Mouse (Mus musculus): ENCODE measurements at regions not wholly inside any gene's neighbourhood (a gene's known extent, or its start where the extent isn't known, plus 50 kb on each side); places are given as distances from the start of the nearest gene placed in this dataset.

DNA sequence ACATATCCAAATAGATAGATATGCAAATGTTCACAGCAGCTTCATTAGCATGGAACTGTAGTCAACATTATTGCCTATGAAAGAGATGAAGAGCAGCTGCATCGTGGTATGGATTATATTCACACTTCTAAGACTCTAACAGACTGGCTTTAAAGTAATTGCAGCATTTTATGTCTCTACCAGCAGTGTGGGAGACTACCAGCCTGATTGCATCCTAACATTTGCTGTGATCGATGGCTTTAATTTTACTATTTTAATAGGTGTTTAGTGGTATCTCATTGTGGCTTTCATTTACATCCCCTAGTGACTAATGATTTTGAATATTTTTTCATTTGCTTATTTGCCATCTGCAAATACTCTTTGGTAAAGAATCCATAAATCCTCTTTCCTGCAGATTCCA, 574.1 kb downstream of the Ccdc50 start:
- 33% methylated on average over 2 of the region's 2 CpGs for WGBS
- Histone ChIP-seq H3K4me3 (ENCODE audit: low read depth, low read length) (no peak overlapping the region), H3K27me3 (ENCODE audit: control insufficient read depth, insufficient read depth, low read length) (no peaks in the 10 kb centered on the region), H3K4me1 (ENCODE audit: control insufficient read depth, insufficient read depth, low read length) (no peaks in the 10 kb centered on the region), H3K36me3 (ENCODE audit: control insufficient read depth, insufficient read depth, low read length) (no peaks in the 10 kb centered on the region), H3K27ac (ENCODE audit: low read depth, low read length) (no peak overlapping the region), H3K9ac (replicated peaks; ENCODE audit: low read depth, low read length) (no peak overlapping the region), H3K9me3 (ENCODE audit: control insufficient read depth, low read length) (no peaks in the 10 kb centered on the region), H3K4me2 (ENCODE audit: low read depth, low read length) (no peak overlapping the region)
- peak; percentile 96 for ATAC-seq (ENCODE audit: low read depth)

DNA sequence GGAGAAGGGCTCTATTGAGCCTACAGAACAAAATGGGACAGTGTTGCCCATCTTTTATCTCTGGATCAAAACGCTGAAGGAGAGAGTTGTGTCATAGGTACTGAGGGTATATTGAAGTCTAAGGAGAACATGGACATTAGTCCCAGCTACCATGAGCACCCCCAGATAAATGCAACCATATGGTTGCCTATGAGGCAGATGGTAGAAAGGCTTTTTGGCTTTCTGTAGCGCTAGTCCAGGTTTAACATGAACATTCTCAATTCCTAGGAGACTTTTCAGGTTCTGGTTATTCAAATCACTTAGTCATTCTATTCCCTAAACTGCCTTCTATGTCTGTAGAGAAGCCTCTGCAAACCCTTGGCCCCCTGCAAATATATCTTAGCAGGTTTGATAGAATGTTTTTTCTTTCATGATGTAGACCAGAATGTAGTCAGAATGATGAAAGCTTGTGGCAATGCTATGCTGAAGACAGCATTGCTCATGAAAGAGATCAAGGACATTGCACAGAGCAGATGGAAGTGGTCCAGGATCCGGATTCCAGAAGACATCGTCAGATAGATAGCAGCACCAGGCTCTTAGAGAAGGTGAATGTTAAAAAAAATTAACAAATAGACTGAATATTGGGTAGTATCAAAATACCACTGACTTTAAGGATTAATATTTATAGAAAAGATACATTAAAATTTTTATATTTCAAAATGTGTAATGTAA, 590.2 kb downstream of the Ccdc50 start:
- H3K36me3 ChIP-seq (ENCODE audit: control insufficient read depth, insufficient read depth, low read length) = no peaks in the 10 kb centered on the region
- H3K4me1 ChIP-seq (ENCODE audit: control insufficient read depth, insufficient read depth, low read length) = no peaks in the 10 kb centered on the region
- H3K4me3 ChIP-seq (ENCODE audit: low read depth, low read length) = no peak overlapping the region
- no peaks in the 10 kb centered on the region for H3K27me3 ChIP-seq (ENCODE audit: control insufficient read depth, insufficient read depth, low read length)
- no peak for ATAC-seq (ENCODE audit: low read depth)
- H3K9ac ChIP-seq (replicated peaks; ENCODE audit: low read depth, low read length) = no peak overlapping the region
- no peak overlapping the region for H3K4me2 ChIP-seq (ENCODE audit: low read depth, low read length)
- WGBS = 91% methylated on average over 4 of the region's 4 CpGs
- H3K9me3 ChIP-seq (ENCODE audit: control insufficient read depth, low read length) = no peaks in the 10 kb centered on the region
- H3K27ac ChIP-seq (ENCODE audit: low read depth, low read length) = no peak overlapping the region

DNA sequence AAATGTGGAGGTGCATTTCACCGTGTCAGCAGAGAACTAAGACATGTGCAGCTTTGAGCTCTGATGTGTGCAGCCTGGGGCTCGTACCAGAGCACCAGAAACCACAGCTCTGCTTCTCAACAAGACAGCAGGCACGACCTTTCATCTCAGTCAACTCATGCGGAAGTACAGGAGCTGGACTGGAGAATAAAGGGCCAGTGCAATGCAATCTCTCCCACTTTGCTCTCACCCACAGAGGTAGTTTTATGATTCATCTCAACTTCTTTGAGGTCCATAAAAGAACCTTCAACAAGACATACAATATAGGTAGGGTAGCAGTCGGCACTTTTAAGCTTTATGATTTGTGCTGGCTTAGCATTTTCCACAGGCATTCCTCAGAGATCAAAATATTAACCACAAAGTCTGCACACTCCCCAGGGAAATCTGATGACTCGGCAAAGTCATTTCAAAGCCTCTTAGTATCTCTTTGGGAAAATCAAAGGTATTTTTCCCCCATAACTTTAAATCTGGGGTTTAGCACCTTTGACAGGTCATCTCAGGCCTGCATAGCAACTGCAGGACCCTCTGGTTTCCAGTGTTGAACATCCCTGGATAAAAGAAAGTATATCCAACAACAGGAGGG, 626.7 kb downstream of the Ccdc50 start:
- Histone ChIP-seq H3K4me3 (ENCODE audit: low read depth, low read length) (no peak overlapping the region), H3K27me3 (ENCODE audit: control insufficient read depth, insufficient read depth, low read length) (no peaks in the 10 kb centered on the region), H3K36me3 (ENCODE audit: control insufficient read depth, insufficient read depth, low read length) (no peaks in the 10 kb centered on the region), H3K4me2 (ENCODE audit: low read depth, low read length) (no peak overlapping the region), H3K4me1 (ENCODE audit: control insufficient read depth, insufficient read depth, low read length) (no peaks in the 10 kb centered on the region), H3K9ac (replicated peaks; ENCODE audit: low read depth, low read length) (no peak overlapping the region), H3K9me3 (ENCODE audit: control insufficient read depth, low read length) (no peaks in the 10 kb centered on the region), H3K27ac (ENCODE audit: low read depth, low read length) (no peak overlapping the region)
- no peak for ATAC-seq (ENCODE audit: low read depth)
- 47% methylated on average over 6 of the region's 6 CpGs for whole genome bisulfite sequencing

DNA sequence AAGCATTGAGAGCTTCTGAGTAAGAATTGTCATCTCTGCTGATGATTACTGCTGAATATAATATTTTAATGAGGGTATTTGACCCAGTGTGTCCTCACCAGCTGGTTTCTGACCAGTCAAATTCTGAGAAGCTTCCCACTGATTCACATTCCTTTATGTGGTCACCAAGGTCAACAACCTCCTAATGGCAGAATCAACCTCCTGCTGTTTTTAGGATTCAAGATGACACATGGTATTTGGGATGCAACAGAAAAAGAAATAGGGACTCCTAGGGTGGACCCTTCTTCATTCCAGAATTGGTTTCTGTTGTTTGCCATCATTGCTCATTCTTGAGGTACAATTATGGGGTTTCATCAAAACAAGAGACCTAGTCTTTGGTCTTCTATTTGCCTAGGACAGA, 629.6 kb downstream of the Ccdc50 start:
- Histone ChIP-seq H3K4me1 (ENCODE audit: control insufficient read depth, insufficient read depth, low read length) (no peaks in the 10 kb centered on the region), H3K9ac (replicated peaks; ENCODE audit: low read depth, low read length) (no peak overlapping the region), H3K27ac (ENCODE audit: low read depth, low read length) (no peak overlapping the region), H3K4me3 (ENCODE audit: low read depth, low read length) (no peak overlapping the region), H3K27me3 (ENCODE audit: control insufficient read depth, insufficient read depth, low read length) (no peaks in the 10 kb centered on the region), H3K9me3 (ENCODE audit: control insufficient read depth, low read length) (no peaks in the 10 kb centered on the region), H3K36me3 (ENCODE audit: control insufficient read depth, insufficient read depth, low read length) (no peaks in the 10 kb centered on the region), H3K4me2 (ENCODE audit: low read depth, low read length) (no peak overlapping the region)
- no peak for ATAC-seq (ENCODE audit: low read depth)

DNA sequence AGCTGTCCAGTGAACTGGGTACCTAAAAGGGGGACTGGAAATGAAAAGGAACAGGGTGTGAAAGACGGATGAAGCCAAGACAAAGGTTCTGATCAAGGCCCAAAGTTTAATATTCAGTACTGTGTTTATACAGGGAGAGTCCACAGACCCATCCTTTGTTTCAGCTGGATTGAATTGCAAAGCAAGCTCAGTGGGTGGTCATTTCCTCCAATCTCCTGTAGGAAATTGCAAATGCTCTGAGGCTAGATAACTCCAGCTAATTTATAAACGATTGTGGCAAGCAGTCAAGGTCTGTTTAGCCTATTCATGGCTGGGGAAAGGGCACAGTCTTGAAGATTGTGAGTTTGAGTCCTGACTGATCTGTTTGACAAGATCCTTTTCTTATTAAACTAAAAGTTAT, 650.3 kb downstream of the Ccdc50 start:
- no peaks in the 10 kb centered on the region for H3K9me3 ChIP-seq (ENCODE audit: control insufficient read depth, low read length)
- no peaks in the 10 kb centered on the region for H3K36me3 ChIP-seq (ENCODE audit: control insufficient read depth, insufficient read depth, low read length)
- no peaks in the 10 kb centered on the region for H3K4me1 ChIP-seq (ENCODE audit: control insufficient read depth, insufficient read depth, low read length)
- 23% methylated on average over 2 of the region's 2 CpGs for WGBS
- no peaks in the 10 kb centered on the region for H3K27me3 ChIP-seq (ENCODE audit: control insufficient read depth, insufficient read depth, low read length)
- H3K27ac ChIP-seq (ENCODE audit: low read depth, low read length) = no peak overlapping the region
- no peak overlapping the region for H3K9ac ChIP-seq (replicated peaks; ENCODE audit: low read depth, low read length)
- ATAC-seq (ENCODE audit: low read depth) = no peak
- no peak overlapping the region for H3K4me3 ChIP-seq (ENCODE audit: low read depth, low read length)
- H3K4me2 ChIP-seq (ENCODE audit: low read depth, low read length) = no peak overlapping the region

DNA sequence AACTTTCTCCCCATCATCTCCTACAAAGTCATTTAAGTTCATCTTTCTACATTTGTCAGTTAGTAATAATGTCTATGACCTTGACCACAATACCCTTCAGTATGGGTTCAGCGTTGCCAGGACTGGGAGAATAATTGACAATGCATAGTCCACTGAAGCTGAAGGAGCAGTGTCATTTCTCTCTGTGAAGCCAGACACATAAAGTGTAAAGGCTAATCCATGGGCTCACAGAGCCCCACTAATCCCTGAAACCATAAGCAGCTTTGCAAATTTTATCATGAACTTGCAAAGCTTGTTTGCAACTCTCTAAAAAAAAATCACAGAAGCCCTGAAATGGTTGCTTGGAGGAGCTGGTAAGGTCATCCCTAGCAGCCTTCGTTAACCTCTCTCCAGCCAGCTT, 654.4 kb downstream of the Ccdc50 start:
- no peak overlapping the region for H3K27ac ChIP-seq (ENCODE audit: low read depth, low read length)
- no peak overlapping the region for H3K4me3 ChIP-seq (ENCODE audit: low read depth, low read length)
- no peak for ATAC-seq (ENCODE audit: low read depth)
- no peaks in the 10 kb centered on the region for H3K9me3 ChIP-seq (ENCODE audit: control insufficient read depth, low read length)
- H3K4me1 ChIP-seq (ENCODE audit: control insufficient read depth, insufficient read depth, low read length) = no peaks in the 10 kb centered on the region
- no peak overlapping the region for H3K4me2 ChIP-seq (ENCODE audit: low read depth, low read length)
- no peaks in the 10 kb centered on the region for H3K36me3 ChIP-seq (ENCODE audit: control insufficient read depth, insufficient read depth, low read length)
- WGBS = 71% methylated on average over 2 of the region's 2 CpGs
- H3K9ac ChIP-seq (replicated peaks; ENCODE audit: low read depth, low read length) = no peak overlapping the region
- H3K27me3 ChIP-seq (ENCODE audit: control insufficient read depth, insufficient read depth, low read length) = no peaks in the 10 kb centered on the region

DNA sequence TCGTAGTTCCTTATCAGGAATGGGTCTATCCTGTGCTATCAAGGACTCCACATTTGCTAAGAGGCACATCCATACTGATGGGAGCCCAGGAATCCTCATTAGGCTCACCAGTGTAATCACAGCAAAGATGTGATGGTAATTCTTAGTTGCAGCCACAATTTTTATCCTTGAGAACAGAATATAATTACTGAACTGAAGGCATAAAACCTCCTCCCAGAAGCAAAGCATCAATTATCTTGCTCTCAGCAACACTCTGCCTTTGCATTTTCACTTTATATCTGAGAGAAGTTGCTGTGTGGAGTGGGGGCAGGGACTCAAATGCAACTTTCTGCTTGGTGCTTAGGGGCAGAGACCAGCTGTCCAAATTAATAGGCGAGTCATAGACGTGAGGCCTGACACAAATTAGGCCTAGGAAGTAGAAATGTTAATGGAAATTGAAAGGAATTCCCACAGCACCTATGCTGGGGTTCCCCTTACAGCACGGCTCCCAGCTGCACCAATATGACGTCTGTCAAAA, 676.2 kb downstream of the Ccdc50 start:
- no peak overlapping the region for H3K4me2 ChIP-seq (ENCODE audit: low read depth, low read length)
- no peak for ATAC-seq (ENCODE audit: low read depth)
- WGBS = 44% methylated on average over 5 of the region's 5 CpGs
- H3K27me3 ChIP-seq (ENCODE audit: control insufficient read depth, insufficient read depth, low read length) = no peaks in the 10 kb centered on the region
- no peak overlapping the region for H3K9ac ChIP-seq (replicated peaks; ENCODE audit: low read depth, low read length)
- no peaks in the 10 kb centered on the region for H3K4me1 ChIP-seq (ENCODE audit: control insufficient read depth, insufficient read depth, low read length)
- no peak overlapping the region for H3K4me3 ChIP-seq (ENCODE audit: low read depth, low read length)
- no peaks in the 10 kb centered on the region for H3K9me3 ChIP-seq (ENCODE audit: control insufficient read depth, low read length)
- no peaks in the 10 kb centered on the region for H3K36me3 ChIP-seq (ENCODE audit: control insufficient read depth, insufficient read depth, low read length)
- H3K27ac ChIP-seq (ENCODE audit: low read depth, low read length) = no peak overlapping the region

DNA sequence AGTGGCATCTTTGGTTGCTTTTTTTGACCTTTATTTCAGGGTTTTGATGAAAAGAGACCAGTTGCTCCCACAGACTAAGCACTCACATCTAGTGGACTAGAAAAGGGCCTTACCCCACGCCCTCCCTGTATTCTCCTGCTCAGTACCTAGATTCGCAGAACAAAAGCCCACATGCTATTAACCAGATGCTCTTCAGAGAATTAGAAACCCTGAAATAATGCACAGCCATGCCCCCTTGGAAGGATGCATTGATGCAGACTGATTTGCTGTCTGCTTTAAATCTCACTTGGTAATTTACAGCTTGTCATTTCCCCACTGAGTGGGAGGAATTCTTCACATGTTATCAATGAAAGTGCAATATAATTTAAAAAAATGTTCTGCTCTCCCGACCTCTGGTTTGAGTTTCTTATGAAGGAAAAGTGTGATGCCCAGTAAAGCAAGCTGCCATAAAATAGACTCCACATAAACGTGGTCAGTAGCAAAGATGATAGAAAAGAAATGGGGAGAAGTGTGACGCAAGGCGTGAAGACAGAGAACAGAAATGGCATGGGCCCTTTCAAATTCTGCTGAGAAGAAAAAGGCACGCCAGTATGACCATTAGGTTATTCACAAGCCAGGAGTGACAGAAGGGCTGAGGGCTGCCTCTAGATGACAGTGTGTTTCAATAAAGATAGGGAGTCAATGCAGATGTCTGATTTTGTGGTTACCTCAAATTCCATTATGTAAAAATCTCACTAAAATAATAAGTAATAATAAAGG, 669.8 kb downstream of the Fgf12 start:
- 21% methylated on average over 7 of the region's 7 CpGs for WGBS
- no peak for ATAC-seq (ENCODE audit: low read depth)
- H3K4me2 ChIP-seq (ENCODE audit: low read depth, low read length) = no peak overlapping the region

DNA sequence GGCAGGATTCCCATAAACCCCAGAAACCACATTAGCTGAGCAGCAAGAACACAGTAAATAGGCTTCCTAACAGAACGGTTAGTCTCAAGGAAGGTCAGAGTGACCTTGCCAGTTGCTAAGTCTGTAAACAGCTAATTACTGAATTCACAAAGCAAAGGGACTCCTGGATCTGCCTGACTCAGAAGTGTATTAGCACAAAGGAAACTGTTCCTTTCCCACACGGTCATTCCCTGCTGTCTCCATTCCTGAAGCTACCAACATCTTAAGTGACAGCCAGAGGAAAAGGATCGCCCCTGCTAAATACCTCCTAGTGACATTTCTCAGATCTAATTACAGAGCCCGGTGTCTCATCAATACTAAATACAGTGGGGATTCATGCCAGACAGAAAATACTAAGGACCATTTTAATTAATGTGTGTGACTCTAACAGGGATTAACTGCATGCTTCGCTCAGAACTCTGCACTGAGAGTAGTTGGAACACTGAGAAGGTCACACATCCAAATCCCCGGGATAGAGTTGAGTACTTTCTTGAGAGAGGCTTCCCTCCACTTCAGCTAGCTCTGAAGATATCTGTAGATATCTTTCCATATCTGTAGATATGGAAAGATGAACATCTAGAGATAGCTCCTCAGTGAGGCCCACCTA, 663.3 kb downstream of the Fgf12 start:
- Histone ChIP-seq H3K36me3 (ENCODE audit: control insufficient read depth, insufficient read depth, low read length) (no peaks in the 10 kb centered on the region), H3K27ac (ENCODE audit: low read depth, low read length) (no peak overlapping the region), H3K9ac (replicated peaks; ENCODE audit: low read depth, low read length) (no peak overlapping the region), H3K4me1 (ENCODE audit: control insufficient read depth, insufficient read depth, low read length) (no peaks in the 10 kb centered on the region), H3K9me3 (ENCODE audit: control insufficient read depth, low read length) (no peaks in the 10 kb centered on the region), H3K27me3 (ENCODE audit: control insufficient read depth, insufficient read depth, low read length) (no peaks in the 10 kb centered on the region), H3K4me3 (ENCODE audit: low read depth, low read length) (no peak overlapping the region), H3K4me2 (ENCODE audit: low read depth, low read length) (no peak overlapping the region)
- ATAC-seq (ENCODE audit: low read depth) = no peak
- WGBS = 67% methylated on average over 6 of the region's 6 CpGs

More for the DNA sequence above, 669.8 kb downstream of the Fgf12 start:
- H3K4me1 ChIP-seq (ENCODE audit: control insufficient read depth, insufficient read depth, low read length) = no peaks in the 10 kb centered on the region
- H3K9me3 ChIP-seq (ENCODE audit: control insufficient read depth, low read length) = no peaks in the 10 kb centered on the region
- no peaks in the 10 kb centered on the region for H3K36me3 ChIP-seq (ENCODE audit: control insufficient read depth, insufficient read depth, low read length)
- no peak overlapping the region for H3K9ac ChIP-seq (replicated peaks; ENCODE audit: low read depth, low read length)
- no peaks in the 10 kb centered on the region for H3K27me3 ChIP-seq (ENCODE audit: control insufficient read depth, insufficient read depth, low read length)
- H3K4me3 ChIP-seq (ENCODE audit: low read depth, low read length) = no peak overlapping the region
- H3K27ac ChIP-seq (ENCODE audit: low read depth, low read length) = no peak overlapping the region

All from neural tube, embryonic 14.5 days (tissue).